Mouse (Mus musculus) gastrocnemius, postnatal 14 days (tissue): ENCODE data around the gene Macrod1. TPM values are rescaled to one million over a fixed set of nuclear protein-coding genes. Genes with fewer than 3 reads are reported as not detected.
"Not testable (repeated sequence)": the region's sequence is repeated elsewhere in the genome, so short reads cannot be mapped to it uniquely, and the experiment has no call there.

Source experiments
- DNase-seq: peaks from one replicate; pipeline ENCODE4 v3.0.0; 2021; ENCODE audit warnings: mixed read lengths
- intact Hi-C: fragments of 180-260 bp; cut with DNase I; formaldehyde crosslinking; loops from one replicate; pipeline ENCODE4 v1.15.1; 2025; ENCODE audit warnings: low total_unique reads
- total RNA-seq, 2 experiments: library from RNA; stranded (reverse); gene quantifications; 2 replicates each; pipeline ENCODE4 v1.2.3; 2021

Macrod1 gene
- total RNA-seq, 2 experiments from 2014 or later: 187 to 192 TPM

GRCm38 (mm10) chr19:7053382-7053781, 3.2 kb upstream of the Macrod1 start:
- intact Hi-C loops, DNase-seq: not testable (repeated sequence)

DNA sequence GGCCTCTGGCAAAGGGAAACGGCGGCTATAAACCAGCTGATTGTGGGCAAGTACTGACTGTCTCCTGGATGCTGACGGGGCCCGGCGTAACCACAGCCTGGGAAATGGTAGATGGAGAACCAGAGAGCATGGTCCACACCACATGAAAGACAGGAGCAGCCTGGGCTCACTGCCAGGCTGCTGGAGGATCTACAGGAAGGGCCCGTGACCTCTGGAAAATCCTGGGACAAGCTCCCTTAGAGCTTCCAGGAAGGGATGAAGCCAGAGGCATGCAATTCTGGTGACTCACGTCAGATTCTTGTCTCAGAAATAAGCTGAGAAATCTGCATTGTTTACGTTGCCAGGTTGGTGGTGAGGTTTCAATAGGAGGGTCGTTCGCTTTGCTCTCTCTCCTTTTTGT, 1.8 kb upstream of the Macrod1 start:
- intact Hi-C loops: no loop called here
- DNase-seq: peak; percentile 47

- intact Hi-C loops: no loop called here
- peak; percentile 61 for DNase-seq
Measured at GRCm38 (mm10) chr19:7055173-7055572, 1.4 kb upstream of the Macrod1 start.

DNA sequence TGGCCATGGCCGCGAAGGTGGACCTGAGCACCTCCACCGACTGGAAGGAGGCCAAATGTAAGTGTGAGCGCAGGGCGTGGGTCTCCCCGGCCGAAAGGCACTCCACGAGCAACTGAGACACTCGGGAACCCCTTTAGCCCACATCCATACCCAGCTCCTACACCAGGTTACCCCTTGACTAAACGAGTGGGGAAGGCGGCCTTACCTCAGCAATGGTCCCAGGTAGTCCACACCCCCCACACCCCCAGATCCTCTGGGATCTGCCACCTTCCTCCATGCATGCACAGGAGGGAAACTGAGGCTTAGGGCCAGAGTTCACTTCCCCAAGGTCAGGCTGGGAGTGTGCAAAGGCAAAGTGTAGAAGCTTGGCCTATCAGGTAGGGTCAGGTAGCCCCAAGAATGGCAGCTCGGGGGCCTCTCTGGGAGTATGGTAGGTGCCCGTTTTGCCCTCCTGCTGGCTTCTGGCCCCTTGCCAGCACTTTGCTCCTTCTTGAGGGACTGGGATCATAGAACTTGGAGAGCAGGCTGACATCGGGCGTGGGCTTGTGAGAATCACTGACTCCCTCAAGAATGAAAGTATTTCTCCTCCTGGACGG, 614 bp downstream of the Macrod1 start:
- intact Hi-C loops: no loop called here
- no peak for DNase-seq

GRCm38 (mm10) chr19:7057722-7058207, 1.2 kb downstream of the Macrod1 start:
- intact Hi-C loops: no loop called here
- DNase-seq: peak; percentile 91

DNA sequence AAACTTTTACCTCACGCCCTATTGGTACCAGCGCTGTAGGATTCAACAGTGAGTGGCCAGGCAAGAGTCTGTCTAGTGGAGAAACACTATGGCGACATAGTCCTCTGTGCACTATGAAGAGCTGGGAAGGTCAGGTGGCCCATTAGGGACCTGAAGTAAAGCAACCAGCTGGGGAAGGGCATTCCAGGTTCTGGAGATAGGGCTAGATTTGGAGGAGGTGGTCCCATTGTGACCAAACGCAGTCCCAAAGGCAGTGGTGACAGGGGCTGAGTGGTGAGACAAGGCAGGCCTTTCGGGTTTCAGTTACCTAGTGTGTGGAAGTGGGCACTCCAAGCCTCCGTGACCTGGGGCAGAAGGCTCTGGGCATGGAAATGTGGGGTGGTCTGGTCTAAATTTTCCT, 1.9 kb downstream of the Macrod1 start:
- intact Hi-C loops: no loop called here
- DNase-seq: no peak

GRCm38 (mm10) chr19:7062110-7062509, 5.5 kb downstream of the Macrod1 start:
- no peak for DNase-seq
- intact Hi-C loops: no loop called here

DNA sequence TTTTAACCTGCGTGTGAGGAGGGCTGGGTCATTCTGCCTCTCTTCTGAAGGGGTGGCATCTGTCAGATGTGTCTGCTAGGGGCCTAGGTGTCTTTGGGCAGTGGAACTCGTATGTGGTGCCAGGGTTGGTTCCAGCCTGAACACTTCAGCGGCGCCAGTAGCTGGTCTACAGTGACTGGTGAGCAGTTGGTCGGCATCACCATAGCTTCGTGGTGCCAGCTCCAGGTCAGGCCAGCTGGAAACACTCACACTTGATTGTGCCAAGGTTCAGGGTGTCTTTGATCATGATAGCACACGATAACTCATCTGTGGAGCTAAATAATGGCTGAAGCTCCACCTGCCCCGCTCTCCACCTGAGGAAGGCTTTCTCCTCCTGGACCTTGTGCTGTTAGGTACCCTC, 6.3 kb downstream of the Macrod1 start:
- DNase-seq: peak; percentile 35

DNA sequence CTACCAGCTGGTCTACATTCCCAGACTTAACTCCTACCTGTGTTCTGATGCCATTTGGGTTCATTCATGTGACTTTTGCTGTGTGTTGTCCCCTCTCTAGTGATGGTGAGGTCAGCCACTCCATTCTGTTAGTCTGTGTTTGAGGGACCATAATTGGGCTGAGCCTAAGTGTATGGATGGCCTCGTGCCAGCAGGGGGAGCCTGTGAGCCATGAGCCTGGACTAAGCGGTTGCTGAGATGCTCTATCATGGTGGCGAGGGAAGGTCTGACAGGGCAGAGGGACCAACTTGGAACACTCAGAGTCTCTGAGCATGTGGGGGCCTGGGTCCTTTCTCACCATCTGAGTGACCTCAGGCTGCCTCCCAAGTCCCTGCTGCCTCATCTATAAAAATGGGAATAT, 8.0 kb downstream of the Macrod1 start:
- DNase-seq: peak; percentile 86
- intact Hi-C loops: no loop called here

More for the DNA sequence above, 6.3 kb downstream of the Macrod1 start:
- intact Hi-C loops: no loop called here

DNA sequence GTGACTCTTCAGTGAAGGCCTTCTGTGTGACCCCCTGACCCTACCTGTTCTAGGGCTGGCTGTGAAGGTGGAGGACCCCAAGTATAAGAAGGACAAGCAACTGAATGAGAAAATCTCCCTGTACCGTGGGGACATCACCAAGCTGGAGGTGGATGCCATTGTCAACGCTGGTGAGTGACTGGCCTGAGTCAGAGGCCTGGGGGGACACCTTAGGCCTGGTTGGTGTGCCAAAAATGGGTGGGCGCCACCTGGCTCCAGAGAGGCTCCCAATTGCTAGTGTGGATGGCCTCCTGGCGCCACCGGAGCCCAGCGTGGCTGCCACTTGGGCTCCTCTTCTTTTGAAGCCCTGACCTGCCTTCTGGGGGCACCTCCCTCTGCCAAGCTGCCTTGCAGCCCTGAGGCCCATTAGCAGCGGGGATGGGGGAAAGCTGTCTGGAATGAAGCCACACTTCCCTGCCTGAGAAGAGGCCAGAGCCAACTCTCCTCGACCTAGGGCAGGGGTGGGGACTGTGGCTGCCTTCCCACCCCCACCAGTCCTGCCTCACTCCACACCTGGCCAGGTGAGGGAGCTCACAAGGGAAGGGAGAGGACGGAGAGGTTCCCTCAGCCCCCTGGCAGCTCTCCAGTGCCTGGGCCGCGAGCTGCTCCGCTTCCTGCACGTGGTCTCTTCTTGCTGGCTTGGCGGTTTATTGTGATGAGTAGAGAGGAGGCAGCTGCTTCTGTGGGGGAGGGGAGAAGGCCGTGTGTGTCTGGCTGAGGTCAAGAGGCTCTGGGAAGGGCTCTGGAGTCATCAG, 9.6 kb downstream of the Macrod1 start:
- peak; percentile 74 for DNase-seq
- intact Hi-C loops: loop anchor here (2.0 kb wide), 1 partner anchor 131 kb away; no protein-coding TSS in a partner anchor

- intact Hi-C loops: loop anchor here (2.0 kb wide), 1 partner anchor 130 kb away; no protein-coding TSS in a partner anchor
- DNase-seq: no peak
Measured at GRCm38 (mm10) chr19:7066828-7067342, 10.3 kb downstream of the Macrod1 start.

- DNase-seq: no peak
- intact Hi-C loops: loop anchor here (2.0 kb wide), 1 partner anchor 129 kb away; no protein-coding TSS in a partner anchor
Measured at GRCm38 (mm10) chr19:7067344-7068050, 10.9 kb downstream of the Macrod1 start.

DNA sequence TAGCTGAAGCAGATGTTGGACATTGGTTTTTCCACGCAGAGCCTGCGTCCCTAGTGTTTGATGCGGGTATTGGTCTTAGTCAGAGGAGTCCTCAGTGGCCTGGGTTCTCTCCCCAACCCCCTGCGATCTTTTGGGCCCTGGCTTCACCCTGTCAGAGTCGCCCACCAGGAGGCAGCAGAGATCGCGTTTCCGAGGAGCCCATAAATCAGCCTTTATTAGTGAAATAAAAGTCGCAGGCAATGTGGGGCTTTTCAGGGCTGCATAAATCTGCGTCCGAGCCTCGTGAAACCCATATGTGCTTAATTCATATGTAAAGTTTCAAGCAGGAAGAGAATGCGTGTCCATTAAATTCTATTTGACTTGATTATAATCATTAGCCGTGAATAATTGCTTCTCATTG, 11.5 kb downstream of the Macrod1 start:
- peak; percentile 81 for DNase-seq
- intact Hi-C loops: no loop called here

GRCm38 (mm10) chr19:7068661-7069531, 12.3 kb downstream of the Macrod1 start:
- intact Hi-C loops: no loop called here
- DNase-seq: peak; percentile 35

DNA sequence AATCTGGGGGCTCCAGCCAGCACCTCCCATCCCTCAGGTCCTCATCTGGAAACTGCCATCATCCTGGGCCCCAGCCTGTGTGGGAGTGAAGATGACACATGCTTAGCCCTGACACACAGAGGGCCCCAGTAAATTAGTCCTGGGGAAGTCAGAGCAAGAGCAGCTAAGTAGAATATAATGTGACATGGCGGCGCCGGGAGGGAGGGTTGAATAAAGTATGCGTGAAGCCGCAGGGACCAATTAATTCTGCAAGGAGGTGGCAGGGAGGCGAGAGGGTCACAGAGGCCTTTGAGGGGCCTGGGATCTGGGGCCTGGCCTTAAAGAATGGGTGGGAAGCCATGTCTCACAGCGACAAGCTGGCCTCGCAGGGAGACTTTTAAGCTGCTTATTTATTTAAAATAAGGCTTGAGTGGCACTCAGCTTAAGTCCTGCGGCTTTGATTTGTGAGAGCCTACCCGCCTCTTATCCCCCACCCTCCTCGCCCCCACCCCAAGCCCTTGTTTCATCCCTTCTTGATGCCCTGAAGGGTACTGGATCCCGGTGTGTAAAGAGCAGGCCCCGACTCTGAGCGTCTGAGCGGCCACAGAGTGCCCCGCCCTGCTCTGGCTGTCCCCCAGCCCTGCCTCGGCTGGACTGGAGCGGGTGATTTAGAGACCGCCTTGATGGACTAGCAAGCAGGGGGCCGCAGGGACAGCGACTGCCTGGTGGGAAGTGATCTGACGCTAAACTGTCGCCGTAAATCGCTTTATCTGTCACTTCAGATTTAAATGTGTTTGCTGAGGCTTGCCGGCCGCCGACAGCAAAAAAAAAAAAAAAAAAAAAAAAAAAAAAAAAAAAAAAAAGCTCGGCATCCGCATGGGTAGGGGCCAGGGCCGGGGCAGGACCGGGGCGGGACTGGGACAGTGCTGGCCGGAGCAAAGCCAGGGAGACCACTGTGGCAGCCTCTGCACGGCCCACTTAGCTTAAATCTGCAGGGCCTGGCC, 13.5 kb downstream of the Macrod1 start:
- peak; percentile 70 for DNase-seq
- intact Hi-C loops: loop anchor here (5.0 kb wide), 1 partner anchor 37 kb away; the partner anchor contains the start of gene Flrt1

DNA sequence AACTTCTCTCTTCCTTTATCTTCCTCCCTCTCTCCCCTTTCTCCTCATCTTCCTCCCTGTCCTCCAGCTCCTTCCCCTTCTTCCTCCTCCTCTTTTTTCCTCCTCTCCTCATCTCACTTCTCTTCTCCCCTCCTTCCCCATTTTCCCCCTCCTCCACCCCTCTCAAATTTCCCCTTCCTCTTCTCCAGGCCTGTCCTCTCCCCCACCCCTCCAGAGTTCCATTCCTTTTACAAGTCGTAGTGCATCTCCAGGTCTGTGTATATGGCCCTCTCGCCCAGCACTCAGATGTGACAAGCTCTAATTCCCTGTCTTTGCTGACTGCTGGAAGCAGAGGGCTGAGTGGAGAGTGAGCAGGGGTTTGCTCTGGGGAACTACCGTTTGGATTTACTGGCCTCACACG, 14.2 kb downstream of the Macrod1 start:
- no peak for DNase-seq
- intact Hi-C loops: loop anchor here (5.0 kb wide), 1 partner anchor 37 kb away; the partner anchor contains the start of gene Flrt1

DNA sequence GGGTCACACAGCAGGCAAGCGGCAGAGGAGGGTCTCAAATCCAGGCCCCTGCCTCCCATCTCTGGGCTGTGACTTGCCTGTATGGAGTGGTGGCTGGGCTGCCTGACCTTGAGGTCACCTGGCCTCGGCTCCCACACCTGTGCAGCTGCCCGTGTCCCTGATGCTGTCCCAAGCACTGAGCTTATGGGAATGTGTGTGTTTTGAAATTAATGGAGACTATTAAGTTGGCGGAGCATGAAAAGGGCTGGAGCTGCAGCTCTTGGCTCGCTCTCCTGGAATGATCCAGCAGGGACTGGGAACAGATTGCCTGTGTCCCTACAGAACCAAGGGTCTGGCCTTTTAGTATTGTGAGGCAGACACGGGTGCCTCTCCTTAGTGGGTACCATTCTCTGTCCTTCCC, 15.6 kb downstream of the Macrod1 start:
- intact Hi-C loops: loop anchor here (5.0 kb wide), 1 partner anchor 35 kb away; the partner anchor contains the start of gene Flrt1
- DNase-seq: no peak
